Mouse (Mus musculus) ES-Bruce4 (cell line): Measurements from ENCODE around the gene 1700025G04Rik. TPM values are rescaled to one million over a fixed set of nuclear protein-coding genes. Genes with fewer than 3 reads are reported as not detected.

ENCODE experiments used
- H3K27ac ChIP-seq: 2 replicates; pipeline ENCODE4 v1.5.1; 2012; ENCODE audit warnings: low read length, inconsistent platforms; ENCODE audit not compliant: insufficient read depth
- H3K27me3 ChIP-seq: 2 replicates; pipeline ENCODE4 v1.6.1; 2012; ENCODE audit warnings: mild to moderate bottlenecking, low read length, inconsistent platforms; ENCODE audit not compliant: control insufficient read depth, poor library complexity, insufficient read depth, severe bottlenecking
- H3K36me3 ChIP-seq: 2 replicates; pipeline ENCODE4 v1.6.1; 2012; ENCODE audit warnings: inconsistent platforms, mild to moderate bottlenecking, low read length, moderate library complexity; ENCODE audit not compliant: control insufficient read depth, poor library complexity, insufficient read depth, severe bottlenecking
- H3K4me1 ChIP-seq: one replicate; pipeline ENCODE4 v1.8.1; 2011; ENCODE audit warnings: low read length; ENCODE audit not compliant: control insufficient read depth, insufficient read depth
- H3K4me3 ChIP-seq: 2 replicates; pipeline ENCODE4 v1.5.1; 2011; ENCODE audit warnings: low read depth, mild to moderate bottlenecking, low read length
- H3K9ac ChIP-seq: 2 replicates; pipeline ENCODE4 v1.6.1; 2012; ENCODE audit warnings: low read depth, mild to moderate bottlenecking, inconsistent platforms; ENCODE audit not compliant: poor library complexity, severe bottlenecking
- H3K9me3 ChIP-seq: replicated peaks from 2 replicates; pipeline ENCODE4 v1.6.1; 2012; ENCODE audit warnings: mild to moderate bottlenecking, low read length, inconsistent platforms; ENCODE audit not compliant: control insufficient read depth, poor library complexity, insufficient read depth, severe bottlenecking
- CTCF ChIP-seq: IDR thresholded peaks from one replicate; pipeline ENCODE4 v1.8.1; 2011; ENCODE audit warnings: low read depth, low read length
- EP300 ChIP-seq: IDR thresholded peaks from 2 replicates; pipeline ENCODE4 v1.6.1; 2011; ENCODE audit warnings: low read depth, low read length; ENCODE audit not compliant: insufficient read depth
- POLR2A ChIP-seq: IDR thresholded peaks from one replicate; pipeline ENCODE4 v1.8.1; 2011; ENCODE audit warnings: low read length; ENCODE audit not compliant: insufficient read depth
- polyA plus RNA-seq: library from polyadenylated mRNA; stranded (reverse); fragments of >200 nt; gene quantifications from 2 replicates; pipeline ENCODE4 v1.2.4, GENCODE M21; 2011; ENCODE audit warnings: low read depth; ENCODE audit not compliant: missing spikeins, insufficient read depth, insufficient read length

Gene 1700025G04Rik
- polyA plus RNA-seq, 1 experiment = 14.3 TPM

DNA sequence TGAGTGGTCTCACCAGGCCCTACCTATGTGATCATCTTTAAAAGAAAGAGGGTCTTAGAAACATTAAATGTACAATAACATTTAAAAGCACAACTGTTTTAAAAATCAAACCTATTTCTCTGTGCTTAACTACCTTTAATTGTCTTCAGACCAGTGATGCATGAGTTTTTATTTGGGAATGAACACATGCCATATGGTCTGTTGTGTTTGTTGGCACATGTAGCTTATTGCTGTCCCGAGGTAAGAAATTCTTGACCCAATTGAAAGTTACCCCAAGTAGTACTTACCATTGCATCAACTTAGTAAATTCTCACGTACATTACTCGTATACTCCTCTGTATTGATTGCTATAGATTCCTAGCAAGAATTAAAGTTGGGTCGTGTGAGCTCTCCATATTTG is 254.7 kb downstream of the 1700025G04Rik start:
- Histone ChIP-seq H3K4me3 (no peak overlapping the region), H3K9ac (no peak overlapping the region), H3K9me3 (no peaks in the 10 kb centered on the region; the same call in 1 of the 2 replicates), H3K4me1 (no peaks in the 10 kb centered on the region), H3K27ac (no peak overlapping the region), H3K36me3 (no peaks in the 10 kb centered on the region), H3K27me3 (no peaks in the 10 kb centered on the region)
- no peak for TF ChIP-seq CTCF
- no peak for TF ChIP-seq EP300
- TF ChIP-seq POLR2A = no peak

DNA sequence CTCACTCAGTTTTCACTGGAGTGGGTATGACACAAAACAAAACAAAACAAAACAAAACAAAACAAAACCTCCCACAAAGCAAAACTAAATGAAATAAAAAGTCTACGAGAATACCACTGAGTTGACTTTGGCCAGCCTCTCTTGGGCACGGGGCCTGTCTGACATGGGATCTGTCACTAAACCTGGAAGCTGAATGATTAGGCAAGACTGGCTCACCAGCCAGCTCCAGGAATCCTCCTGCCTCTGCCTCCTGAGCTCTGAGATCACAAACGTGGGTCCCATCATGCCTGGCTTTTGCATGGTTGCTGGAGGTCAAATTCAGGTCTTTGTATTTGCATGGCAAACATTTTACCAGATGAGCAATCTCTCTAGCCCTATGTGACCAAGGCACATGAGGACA is 258.1 kb downstream of the 1700025G04Rik start:
- H3K27ac ChIP-seq = no peak overlapping the region
- no peaks in the 10 kb centered on the region; the same call in 1 of the 2 replicates for H3K9me3 ChIP-seq
- no peak for TF ChIP-seq CTCF
- no peak for TF ChIP-seq POLR2A
- TF ChIP-seq EP300 = no peak
- no peaks in the 10 kb centered on the region for H3K27me3 ChIP-seq
- H3K4me1 ChIP-seq = no peaks in the 10 kb centered on the region
- H3K36me3 ChIP-seq = no peaks in the 10 kb centered on the region
- H3K9ac ChIP-seq = no peak overlapping the region
- no peak overlapping the region for H3K4me3 ChIP-seq

DNA sequence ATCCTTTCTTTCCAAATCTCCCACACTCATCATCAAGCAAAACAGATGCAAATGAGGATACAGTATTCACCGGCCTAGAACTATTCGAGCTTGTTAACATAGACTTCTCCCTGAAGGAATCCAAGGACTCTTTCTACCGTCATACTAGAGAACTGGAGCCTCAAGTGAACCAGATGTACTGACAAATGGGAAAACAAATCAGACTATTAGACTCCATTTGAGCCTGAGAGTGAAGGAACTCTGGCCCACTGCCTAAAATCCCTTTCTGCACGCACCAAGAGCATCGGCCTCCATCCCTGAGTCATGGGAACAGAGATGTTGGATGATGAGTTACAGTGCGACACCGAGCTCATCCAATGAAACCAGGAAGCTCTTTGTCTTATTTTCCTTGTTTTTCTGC is 264.9 kb downstream of the 1700025G04Rik start:
- H3K9ac ChIP-seq = no peak overlapping the region
- H3K4me1 ChIP-seq = no peaks in the 10 kb centered on the region
- H3K9me3 ChIP-seq = no peaks in the 10 kb centered on the region
- H3K4me3 ChIP-seq = no peak overlapping the region
- no peaks in the 10 kb centered on the region for H3K36me3 ChIP-seq
- no peaks in the 10 kb centered on the region for H3K27me3 ChIP-seq
- H3K27ac ChIP-seq = no peak overlapping the region
- TF ChIP-seq EP300 = no peak
- TF ChIP-seq POLR2A = no peak
- no peak for TF ChIP-seq CTCF

DNA sequence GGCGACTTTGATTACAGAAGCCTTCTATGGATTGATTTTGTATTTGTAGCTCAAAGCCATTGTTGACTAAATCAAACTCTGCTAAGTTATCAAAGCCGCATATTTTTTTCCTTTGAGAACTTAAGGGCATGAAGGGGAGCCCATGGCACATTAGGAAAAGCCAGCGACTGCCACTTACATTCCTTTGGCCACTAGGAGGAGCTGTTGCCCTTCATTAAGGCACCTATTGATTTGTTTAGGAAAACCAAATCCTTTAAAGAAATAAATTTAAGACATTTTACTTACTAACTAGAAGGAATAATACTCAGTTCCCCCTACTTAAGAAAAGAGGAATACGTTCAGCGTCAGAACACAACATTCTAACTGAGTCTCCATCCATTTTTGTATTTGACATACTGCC is 269.5 kb downstream of the 1700025G04Rik start:
- no peak for TF ChIP-seq POLR2A
- peak; percentile 51 for TF ChIP-seq CTCF

DNA sequence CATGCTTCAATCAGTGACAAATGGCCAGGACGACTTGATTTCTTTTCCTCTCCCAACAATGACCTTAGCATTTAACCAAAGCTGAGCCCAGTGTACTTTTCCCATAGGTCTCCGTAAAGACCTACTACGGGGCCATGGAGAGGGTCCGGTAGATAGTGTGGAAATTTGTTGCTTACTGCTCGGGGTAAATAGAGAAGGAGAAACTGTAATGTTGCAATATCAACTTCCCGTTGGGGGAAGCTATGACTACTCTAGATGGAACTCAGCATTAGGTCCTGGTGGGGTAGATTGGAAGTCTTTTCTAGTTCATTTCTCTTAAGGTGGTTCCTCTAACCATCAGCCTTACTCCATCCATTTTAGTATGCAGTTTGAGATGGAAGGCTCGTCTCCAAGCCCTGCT is 270.7 kb downstream of the 1700025G04Rik start:
- no peak for TF ChIP-seq EP300
- no peak overlapping the region for H3K27ac ChIP-seq
- H3K4me3 ChIP-seq = no peak overlapping the region
- no peaks in the 10 kb centered on the region for H3K27me3 ChIP-seq
- H3K9ac ChIP-seq = no peak overlapping the region
- peaks cover 15% of the 10 kb centered on the region for H3K36me3 ChIP-seq
- H3K4me1 ChIP-seq = no peaks in the 10 kb centered on the region
- no peaks in the 10 kb centered on the region for H3K9me3 ChIP-seq

More for the DNA sequence above, 269.5 kb downstream of the 1700025G04Rik start:
- no peak overlapping the region for H3K9ac ChIP-seq
- H3K27ac ChIP-seq = no peak overlapping the region
- H3K36me3 ChIP-seq = peaks cover 15% of the 10 kb centered on the region
- H3K4me1 ChIP-seq = no peaks in the 10 kb centered on the region
- H3K9me3 ChIP-seq = no peaks in the 10 kb centered on the region
- no peaks in the 10 kb centered on the region for H3K27me3 ChIP-seq
- H3K4me3 ChIP-seq = no peak overlapping the region

DNA sequence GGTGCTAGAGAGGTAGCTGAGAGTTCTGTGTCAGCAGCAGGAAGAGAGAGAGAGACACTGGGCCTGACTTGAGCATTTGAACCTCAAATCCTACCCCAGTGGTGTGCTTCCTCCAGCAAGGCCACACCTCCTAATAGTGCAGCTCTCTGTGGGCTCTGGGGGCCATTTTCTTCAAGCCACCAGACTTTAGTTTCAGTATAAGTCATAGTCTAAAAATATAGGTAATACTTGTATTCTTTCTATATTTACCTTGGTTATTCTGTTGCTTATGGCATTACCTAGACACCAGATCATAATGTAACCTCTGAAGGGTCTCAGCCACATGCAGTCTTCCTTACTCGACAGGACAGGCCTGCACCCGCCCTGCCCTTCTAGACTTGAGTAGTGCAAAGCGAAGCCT is 273.9 kb downstream of the 1700025G04Rik start:
- H3K36me3 ChIP-seq = peaks cover 15% of the 10 kb centered on the region
- no peaks in the 10 kb centered on the region for H3K4me1 ChIP-seq
- H3K9me3 ChIP-seq = no peaks in the 10 kb centered on the region
- H3K9ac ChIP-seq = no peak overlapping the region
- no peak overlapping the region for H3K27ac ChIP-seq
- H3K4me3 ChIP-seq = no peak overlapping the region
- H3K27me3 ChIP-seq = no peaks in the 10 kb centered on the region
- TF ChIP-seq EP300 (no peak), POLR2A (no peak), CTCF (no peak)
